9 mouse cellular contexts compared by ENCODE assay signal in the genomic region with DNA sequence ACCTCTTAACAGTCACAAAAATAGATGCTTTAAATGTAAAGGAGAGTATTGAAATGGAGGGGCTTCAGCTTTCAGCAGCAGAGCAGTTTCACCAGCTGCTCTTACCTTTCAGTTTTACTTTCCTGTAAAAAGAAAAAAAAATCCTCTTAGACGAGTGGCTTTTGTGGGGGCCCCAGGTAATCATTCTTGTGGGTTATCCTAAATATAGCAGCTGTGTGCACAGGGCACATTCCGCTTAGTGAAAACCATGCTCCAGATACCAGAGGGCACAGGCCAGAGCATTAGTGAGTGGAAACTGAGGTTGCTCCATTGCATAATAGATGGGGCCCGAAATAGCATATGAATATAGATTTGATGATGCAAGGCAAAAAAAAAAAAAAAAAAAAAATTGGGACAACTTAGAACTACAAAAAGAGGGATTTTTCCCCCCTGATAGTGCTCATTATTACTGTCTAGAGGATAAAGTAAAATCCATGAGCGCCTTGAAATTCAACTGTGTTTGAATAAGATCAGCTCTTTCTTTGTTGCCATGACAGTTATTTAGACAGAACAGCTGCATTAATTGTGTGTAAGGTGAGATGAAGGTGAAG. TPM values are rescaled to one million over a fixed set of nuclear protein-coding genes. Genes with fewer than 3 reads are reported as not detected.
A peak's percentile ranks its signal among the peaks of the same experiment; 100 is the strongest.
DNase-seq lines count a peak whose midpoint lies in the region; ATAC-seq lines count a peak whose summit lies in the region.
"Had no signal": no experiment of that assay in that cellular context is flagged by ENCODE, and none has a peak within 500 bp of the region (broad histone marks: within the 10 kb centered on the region; RNA-seq: fewer than 3 reads in every experiment).

No protein-coding gene starts in this region.

- H3K36me3 ChIP-seq in forebrain, embryonic 10.5 days (replicated peaks): peaks cover 4% of the 10 kb centered on the region; the same call in 1 of the 2 replicates
- H3K36me3 ChIP-seq in forebrain, embryonic 16.5 days (ENCODE audit: control insufficient read depth, insufficient read depth): no peaks in the 10 kb centered on the region
- H3K36me3 ChIP-seq in megakaryocyte, embryonic 14.5 days (replicated peaks; ENCODE audit: low read length): peaks cover 14% of the 10 kb centered on the region
- H3K36me3 ChIP-seq in intestine, embryonic 15.5 days: no peaks in the 10 kb centered on the region
- no peaks in the 10 kb centered on the region for H3K36me3 ChIP-seq in neural tube, embryonic 13.5 days

- no peak overlapping the region for H3K9ac ChIP-seq in forebrain, embryonic 16.5 days (replicated peaks; ENCODE audit: low read depth, low read length)
- no peak overlapping the region for H3K9ac ChIP-seq in intestine, embryonic 15.5 days
- H3K9ac ChIP-seq in neural tube, embryonic 13.5 days: peak overlapping the region; percentile 83; the same call in 1 of the 2 replicates

- H3K27me3 ChIP-seq in forebrain, embryonic 10.5 days (ENCODE audit: poor library complexity, severe bottlenecking): no peaks in the 10 kb centered on the region
- H3K27me3 ChIP-seq in forebrain, embryonic 16.5 days (replicated peaks; ENCODE audit: control insufficient read depth, insufficient read depth, low read length): no peaks in the 10 kb centered on the region
- H3K27me3 ChIP-seq in megakaryocyte, embryonic 14.5 days (replicated peaks): no peaks in the 10 kb centered on the region
- no peaks in the 10 kb centered on the region for H3K27me3 ChIP-seq in intestine, embryonic 15.5 days (replicated peaks)
- no peaks in the 10 kb centered on the region for H3K27me3 ChIP-seq in neural tube, embryonic 13.5 days

- no peak for DNase-seq in forebrain, embryonic 10.5 days (ENCODE audit: extremely low spot score, low spot score)
- DNase-seq in spleen, adult 12 weeks (ENCODE audit: low spot score): no peak
- DNase-seq in layer of hippocampus, postnatal 14 days (ENCODE audit: low spot score in 2 of 2): no peak
- DNase-seq: adrenal gland, adult 8-10 months had no signal

- 89% methylated on average over 4 of the region's 4 CpGs for WGBS in forebrain, embryonic 10.5 days
- 82% methylated on average over 4 of the region's 4 CpGs for WGBS in forebrain, embryonic 16.5 days
- WGBS in intestine, embryonic 15.5 days: 76% methylated on average over 4 of the region's 4 CpGs
- WGBS in neural tube, embryonic 13.5 days: 91% methylated on average over 4 of the region's 4 CpGs

- H3K9me3 ChIP-seq in forebrain, embryonic 10.5 days: no peaks in the 10 kb centered on the region; the same call in 1 of the 2 replicates
- no peaks in the 10 kb centered on the region for H3K9me3 ChIP-seq in forebrain, embryonic 16.5 days (ENCODE audit: control insufficient read depth, low read length)
- no peaks in the 10 kb centered on the region for H3K9me3 ChIP-seq in megakaryocyte, embryonic 14.5 days
- no peaks in the 10 kb centered on the region for H3K9me3 ChIP-seq in intestine, embryonic 15.5 days
- no peaks in the 10 kb centered on the region for H3K9me3 ChIP-seq in neural tube, embryonic 13.5 days

- peak overlapping the region; percentile 80 for H3K4me3 ChIP-seq in forebrain, embryonic 10.5 days
- H3K4me3 ChIP-seq in forebrain, embryonic 16.5 days (replicated peaks; ENCODE audit: low read length): no peak overlapping the region
- H3K4me3 ChIP-seq in megakaryocyte, embryonic 14.5 days (replicated peaks): peak overlapping the region; percentile 94
- H3K4me3 ChIP-seq in intestine, embryonic 15.5 days (replicated peaks): no peak overlapping the region
- H3K4me3 ChIP-seq in neural tube, embryonic 13.5 days: peak overlapping the region; percentile 74; the same call in 1 of the 2 replicates

- peak overlapping the region; percentile 95 for H3K27ac ChIP-seq in forebrain, embryonic 10.5 days
- no peak overlapping the region for H3K27ac ChIP-seq in forebrain, embryonic 16.5 days (ENCODE audit: low read length)
- H3K27ac ChIP-seq in intestine, embryonic 15.5 days: no peak overlapping the region
- no peak overlapping the region for H3K27ac ChIP-seq in neural tube, embryonic 13.5 days (replicated peaks)

- H3K4me1 ChIP-seq in forebrain, embryonic 10.5 days: peaks cover 17% of the 10 kb centered on the region
- H3K4me1 ChIP-seq in forebrain, embryonic 16.5 days (replicated peaks; ENCODE audit: control insufficient read depth, insufficient read depth, low read length): peaks cover 7% of the 10 kb centered on the region
- peaks cover 23% of the 10 kb centered on the region for H3K4me1 ChIP-seq in megakaryocyte, embryonic 14.5 days
- H3K4me1 ChIP-seq in intestine, embryonic 15.5 days (replicated peaks): 0 out of 2 replicates have a peak, but pooled peaks cover 6% of the 10 kb centered on the region
- H3K4me1 ChIP-seq in neural tube, embryonic 13.5 days (replicated peaks): peaks cover 24% of the 10 kb centered on the region

- no peak overlapping the region for H3K4me2 ChIP-seq in forebrain, embryonic 16.5 days (ENCODE audit: low read length)
- peak overlapping the region; percentile 66 for H3K4me2 ChIP-seq in intestine, embryonic 15.5 days (replicated peaks)
- H3K4me2 ChIP-seq in neural tube, embryonic 13.5 days: peak overlapping the region; percentile 70

- no peak for ATAC-seq in forebrain, embryonic 16.5 days
- no peak for ATAC-seq in megakaryocyte, adult 5-6 weeks (ENCODE audit: poor library complexity, severe bottlenecking)
- no peak for ATAC-seq in intestine, embryonic 15.5 days
- no peak for ATAC-seq in neural tube, embryonic 13.5 days (ENCODE audit: low read depth)

RNA-seq across cellular contexts. Expression of a gene that starts 1.2 kb away (rescaled TPM):
- polyA plus RNA-seq in forebrain, embryonic 10.5 days (2016; fragmentation: Nextera tagmentation; extraction: Ambion mirVana): 17.0 and 18.0 TPM in 2 replicates
- polyA plus RNA-seq in forebrain, embryonic 16.5 days (2015; fragmentation: Nextera tagmentation; extraction: Ambion mirVana): 8.3 and 9.3 TPM in 2 replicates
- polyA plus RNA-seq in megakaryocyte, embryonic 14.5 days (2012; ENCODE audit: insufficient read depth, low replicate concordance): 1.2 and 2.2 TPM in 2 replicates
- total RNA-seq in megakaryocyte, adult 5-6 weeks (2015): 2.6 and 5.8 TPM in 2 replicates
- 4.6 and 10.7 TPM in 2 replicates for total RNA-seq in megakaryocyte, adult 5-6 weeks (2017)
- polyA plus RNA-seq in intestine, embryonic 15.5 days (2015; fragmentation: Nextera tagmentation; extraction: Ambion mirVana): 11.1 and 11.5 TPM in 2 replicates
- 8.2 and 8.9 TPM in 2 replicates for polyA plus RNA-seq in neural tube, embryonic 13.5 days (2015; fragmentation: Nextera tagmentation; extraction: Ambion mirVana)
- 1 to 10 TPM; 2.2 to 7.8 TPM for total RNA-seq in layer of hippocampus, postnatal 14 days (2021)

RNA-seq across cellular contexts. Expression of a gene that starts 35.8 kb away (rescaled TPM):
- polyA plus RNA-seq in forebrain, embryonic 10.5 days (2016; fragmentation: Nextera tagmentation; extraction: Ambion mirVana): 33.9 and 38.1 TPM in 2 replicates
- polyA plus RNA-seq in forebrain, embryonic 16.5 days (2015; fragmentation: Nextera tagmentation; extraction: Ambion mirVana): 23.6 and 29.5 TPM in 2 replicates
- polyA plus RNA-seq in megakaryocyte, embryonic 14.5 days (2012; ENCODE audit: insufficient read depth, low replicate concordance): not detected in 2 replicates
- total RNA-seq in megakaryocyte, adult 5-6 weeks (2015): 2.6 and 3.5 TPM in 2 replicates
- total RNA-seq in megakaryocyte, adult 5-6 weeks (2017): 7.8 and 15.8 TPM in 2 replicates
- polyA plus RNA-seq in intestine, embryonic 15.5 days (2015; fragmentation: Nextera tagmentation; extraction: Ambion mirVana): 22.0 and 25.0 TPM in 2 replicates
- polyA plus RNA-seq in neural tube, embryonic 13.5 days (2015; fragmentation: Nextera tagmentation; extraction: Ambion mirVana): 19.4 and 22.2 TPM in 2 replicates
- 10 to 100 TPM; 31.1 to 34.3 TPM for total RNA-seq in layer of hippocampus, postnatal 14 days (2021)

Comparison
In these comparisons a context has a peak if more than half of its experiments do, and no peak if none do; other contexts are left out.
1. H3K4me3 ChIP-seq: peak in forebrain, embryonic 10.5 days (single experiment), megakaryocyte, embryonic 14.5 days (single experiment) and neural tube, embryonic 13.5 days (single experiment); none in forebrain, embryonic 16.5 days (single experiment) and intestine, embryonic 15.5 days (single experiment).
2. RNA of a gene that starts 35.8 kb away (polyA plus RNA-seq): 33.9 to 38.1 TPM in forebrain, embryonic 10.5 days, 22.0 to 25.0 TPM in intestine, embryonic 15.5 days, 23.6 to 29.5 TPM in forebrain, embryonic 16.5 days and 19.4 to 22.2 TPM in neural tube, embryonic 13.5 days; not detected in megakaryocyte, embryonic 14.5 days; every median in the first group is over 10 times any median in the second.